Mouse (Mus musculus) urinary bladder, postnatal 4 days (tissue): Measurements from ENCODE around the gene Sept9.
"Not testable (repeated sequence)": the region's sequence is repeated elsewhere in the genome, so short reads cannot be mapped to it uniquely, and the experiment has no call there.

Experiments
- DNase-seq, 2 experiments: peaks; one replicate each; pipeline ENCODE4 v3.0.0; 2021 to 2022; ENCODE audit warnings: low spot score in 2 of 2

Gene Sept9

DNA sequence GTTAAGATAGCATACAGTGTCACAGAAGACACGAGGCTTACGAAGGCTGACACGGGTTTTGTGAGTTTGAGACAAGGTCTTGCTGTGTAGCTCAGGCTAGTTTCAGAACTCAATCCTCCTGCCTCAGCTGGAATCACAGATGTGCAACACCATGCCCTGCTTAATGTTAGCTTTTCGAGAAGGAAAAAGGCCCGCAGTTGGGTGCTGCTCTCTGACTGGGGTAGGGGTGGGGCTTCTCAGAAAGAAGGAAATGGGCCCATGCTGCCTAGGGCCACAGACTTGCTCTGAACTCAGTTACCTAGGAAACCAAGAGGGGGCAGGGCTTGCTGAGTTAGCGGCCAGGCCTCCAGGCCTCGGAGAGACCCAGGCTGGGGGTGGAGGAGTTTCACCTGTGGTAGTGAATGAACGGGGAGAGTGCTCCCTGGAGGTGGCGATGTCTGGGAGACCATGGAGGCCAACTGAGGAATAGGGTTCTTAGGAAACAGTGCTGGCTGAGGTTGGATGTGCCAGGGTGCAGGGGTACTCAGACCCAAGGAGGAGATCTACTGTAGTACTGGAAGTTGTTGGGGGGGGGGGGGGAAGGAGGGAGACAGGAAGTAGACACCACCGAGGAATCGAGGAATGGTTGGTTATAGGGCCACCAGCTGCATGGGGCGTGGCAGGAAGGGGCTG is 126.1 kb downstream of the Sept9 start:
- DNase-seq, result no peak

DNA sequence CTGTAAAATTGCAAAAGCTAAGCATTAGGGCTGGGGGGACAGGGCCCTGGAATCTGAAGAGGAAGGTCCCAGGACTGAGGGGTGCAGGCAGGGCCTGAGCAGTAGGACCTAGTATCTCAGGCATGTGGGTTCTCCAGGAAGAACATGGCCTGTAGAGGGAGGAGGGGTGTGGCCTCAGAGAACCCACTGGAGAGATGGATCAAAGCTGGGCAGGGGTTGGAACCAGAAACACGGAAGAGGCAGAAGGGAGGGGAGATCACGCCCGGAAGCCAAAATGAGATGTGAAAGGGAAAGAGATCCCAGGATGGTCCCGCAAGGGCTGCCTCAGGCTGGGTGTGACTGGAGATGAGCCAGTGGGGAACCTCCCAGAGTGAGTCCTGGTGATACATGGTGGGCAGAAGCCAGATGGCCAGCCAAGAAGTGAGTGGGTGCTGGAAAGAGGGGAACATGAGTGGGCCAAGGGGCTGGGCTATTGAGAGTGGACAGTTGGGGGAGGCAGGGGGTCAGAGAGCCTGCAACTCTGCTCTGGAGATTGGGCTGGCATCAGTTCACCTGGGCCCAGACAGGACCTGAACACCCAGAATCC is 126.8 kb downstream of the Sept9 start:
- DNase-seq, result no peak

DNA sequence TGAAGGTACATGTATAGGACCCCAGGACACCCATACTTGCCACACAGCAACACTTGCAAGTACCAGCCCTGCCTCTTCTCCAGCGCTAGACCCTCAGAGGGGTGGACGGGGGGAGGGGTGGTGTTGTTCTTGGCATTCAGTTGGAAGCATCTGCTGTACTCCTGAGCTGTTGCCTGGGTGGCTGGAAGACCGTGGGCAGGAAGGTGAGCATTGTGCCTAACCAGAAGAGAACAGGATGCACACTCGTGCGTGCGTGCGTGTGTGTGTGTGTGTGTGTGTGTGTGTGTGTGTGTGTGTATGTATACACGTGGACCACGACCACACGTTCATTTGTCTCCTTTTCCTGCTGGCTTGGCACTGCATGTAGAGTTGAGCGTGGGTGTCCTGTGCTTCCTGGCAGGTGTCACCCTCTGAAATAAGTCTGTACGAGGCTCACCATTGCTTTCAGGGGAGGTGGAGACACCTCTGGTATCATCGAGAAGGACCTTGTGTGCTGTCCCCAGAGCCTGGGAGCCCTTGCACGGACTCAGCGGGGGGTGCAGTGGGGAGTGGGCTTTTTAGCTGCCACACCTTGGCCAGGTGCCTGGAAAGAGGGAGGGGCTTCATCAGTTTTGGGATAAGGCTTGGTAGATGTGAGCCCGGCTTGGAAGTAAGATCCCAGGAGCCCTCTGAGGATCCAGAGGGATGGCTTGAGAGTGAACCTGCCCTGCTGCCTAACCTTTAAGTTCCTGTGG is 127.6 kb downstream of the Sept9 start:
- DNase-seq, result no peak

DNA sequence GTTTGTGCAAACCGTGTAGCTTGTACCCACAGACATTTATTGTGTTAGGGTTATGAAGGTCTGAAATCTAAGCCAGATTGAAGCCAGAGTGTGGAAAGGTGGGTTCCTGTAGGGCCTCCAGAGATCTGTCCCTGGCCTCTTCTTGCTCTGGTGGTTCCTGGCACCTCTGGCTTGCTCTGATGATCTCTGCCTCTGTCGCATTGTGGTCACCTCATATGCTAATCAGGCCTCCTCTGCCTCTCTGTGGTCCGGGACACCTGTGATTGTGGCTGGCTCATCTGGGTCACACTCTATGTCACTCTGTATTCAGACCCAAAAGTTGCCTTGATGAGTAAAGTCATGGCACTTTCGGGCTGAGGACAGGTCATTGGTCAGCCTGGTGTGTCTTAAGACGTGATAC is 128.2 kb downstream of the Sept9 start:
- no peak for DNase-seq

DNA sequence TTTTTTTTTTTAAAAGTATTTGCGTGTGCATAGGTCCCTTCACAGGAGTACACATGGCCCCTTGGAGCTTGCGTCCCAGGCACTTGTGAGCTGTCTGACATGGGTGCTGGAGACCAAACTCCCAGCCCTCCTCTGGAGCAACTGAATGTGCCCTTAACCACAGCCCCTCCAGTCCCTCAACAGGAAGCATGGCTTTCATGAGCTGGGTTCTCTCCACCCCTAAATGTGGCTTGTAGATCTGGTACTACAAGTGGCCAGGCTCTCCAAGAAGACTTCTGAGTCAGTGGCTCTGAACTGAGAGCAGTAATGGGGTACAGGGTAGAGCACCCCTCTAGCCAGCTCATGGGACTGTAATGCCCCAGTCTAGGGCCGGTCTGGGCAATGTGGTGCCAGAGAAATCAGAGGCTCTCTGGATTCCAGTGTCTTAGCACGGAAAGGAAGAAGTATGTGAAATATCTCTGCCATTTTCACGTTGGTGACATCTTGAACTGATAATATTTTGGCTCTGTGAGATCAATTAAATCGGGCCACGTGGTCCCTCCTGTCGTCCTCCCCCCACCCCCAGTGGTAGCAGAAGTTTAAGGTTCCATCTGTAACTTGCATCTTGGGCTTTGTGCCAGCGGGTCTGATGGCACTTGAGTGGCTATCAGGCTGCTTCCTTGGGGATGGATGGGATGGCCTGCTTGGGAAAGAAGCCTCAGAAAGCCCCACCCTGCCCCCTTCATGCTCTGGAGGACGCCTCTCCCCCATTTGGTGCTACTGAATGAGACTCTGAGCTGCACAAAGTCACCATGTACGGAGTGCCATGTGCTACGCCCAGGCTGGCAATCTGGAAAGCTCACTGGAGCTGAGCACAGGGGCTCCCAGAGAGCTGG is 130.9 kb downstream of the Sept9 start:
- no peak for DNase-seq

DNA sequence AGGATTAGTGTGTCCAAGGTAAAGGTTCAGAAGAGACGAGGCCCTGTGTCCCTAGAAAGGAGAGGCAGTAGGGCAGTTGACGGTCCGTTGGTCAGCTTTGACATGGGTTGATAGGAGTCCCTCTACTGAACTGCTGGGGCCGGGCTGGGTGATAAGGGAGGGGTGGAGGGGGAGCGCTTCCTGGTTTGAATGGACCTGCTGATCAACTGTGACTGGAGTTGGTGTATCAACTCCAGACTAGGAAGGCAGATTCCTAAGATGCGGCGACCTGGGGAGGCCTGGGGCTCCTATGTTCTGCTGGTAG is 131.4 kb downstream of the Sept9 start:
- no peak for DNase-seq

DNA sequence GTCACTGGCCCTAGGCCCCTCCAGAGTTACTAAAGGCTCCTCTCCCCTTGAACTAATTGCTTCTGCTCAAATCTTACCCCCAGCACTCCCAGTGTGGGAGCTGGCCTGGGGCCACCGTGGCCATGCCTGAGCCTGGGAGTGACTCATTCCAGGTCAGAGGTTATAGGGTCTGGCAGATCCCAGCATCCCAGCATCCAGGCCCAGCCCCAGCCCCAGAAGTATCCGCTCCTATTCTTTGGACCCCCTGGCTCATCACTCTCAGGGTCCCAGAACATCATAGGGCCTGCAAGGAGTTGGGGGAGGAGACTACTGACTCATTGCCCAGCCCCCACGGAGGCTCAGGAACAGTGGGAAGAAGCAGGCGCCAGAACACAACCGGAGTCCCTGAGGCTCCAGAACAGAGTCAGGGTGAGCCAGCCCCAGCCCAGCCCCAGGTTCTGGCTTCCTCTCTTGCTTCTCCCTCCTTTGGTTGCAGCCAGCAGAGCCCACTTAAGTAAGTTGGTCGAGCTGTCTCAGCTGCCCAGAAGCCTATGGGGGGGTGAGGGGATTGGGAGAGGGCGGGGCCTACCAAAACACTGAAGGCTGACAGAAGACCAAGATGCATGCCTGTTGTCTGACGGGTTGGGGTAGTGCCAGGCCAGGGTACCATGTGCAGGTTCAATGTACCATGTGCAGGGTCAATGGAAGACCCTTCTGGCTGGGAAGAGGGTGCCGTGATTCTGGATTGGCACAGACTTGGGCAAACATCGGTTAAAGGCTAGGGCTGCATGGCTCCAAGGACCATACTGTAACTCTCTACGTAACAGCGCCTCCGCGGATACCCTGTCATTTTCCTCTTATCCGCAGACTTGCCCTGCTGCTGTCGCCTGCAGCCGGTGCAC is 132.1 kb downstream of the Sept9 start:
- DNase-seq, result no peak

DNA sequence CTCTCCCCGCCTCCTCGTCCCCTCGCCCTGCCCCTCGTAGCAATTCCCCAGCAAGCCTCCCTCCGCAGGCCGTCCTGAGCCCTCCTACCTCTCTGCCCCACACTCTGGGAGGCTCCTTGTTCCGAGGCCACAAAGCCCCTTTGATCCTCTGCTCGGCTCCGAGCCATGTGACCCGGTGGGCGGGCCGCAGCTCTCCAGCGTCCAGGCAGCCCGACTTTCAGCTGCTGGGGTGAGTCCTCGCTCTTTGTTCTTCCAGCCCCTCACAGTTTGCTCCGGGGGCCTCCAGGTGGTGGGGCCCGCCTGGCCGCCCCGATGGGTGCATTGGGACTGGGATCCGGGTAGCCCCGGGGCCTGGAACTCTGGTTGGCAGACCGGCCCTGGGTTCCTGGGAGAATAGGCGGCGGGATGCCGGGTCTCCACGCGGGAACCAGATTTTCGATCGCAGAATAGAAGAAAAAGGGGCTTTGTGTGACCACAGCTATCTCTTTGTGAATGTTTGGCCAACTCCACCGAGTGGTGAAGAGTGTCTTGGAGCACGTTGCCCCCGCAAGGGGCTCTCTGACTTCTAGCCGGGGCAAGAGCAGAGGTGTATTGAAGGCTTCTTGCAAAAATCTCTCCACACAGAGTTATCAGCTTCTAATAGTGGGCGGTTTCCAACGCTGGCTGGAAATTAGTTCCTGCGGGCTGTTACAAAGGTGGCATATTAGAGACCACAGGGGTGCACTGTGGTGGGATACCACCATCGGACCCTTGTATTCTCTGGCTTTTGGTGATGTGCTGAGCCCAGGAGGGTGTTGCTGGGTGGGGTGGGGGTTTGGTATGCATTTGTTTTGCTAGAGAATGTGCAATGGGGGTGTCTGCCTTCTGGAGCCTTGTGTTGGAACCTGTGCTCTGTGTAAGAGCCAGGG is 133.0 kb downstream of the Sept9 start:
- DNase-seq, result peak; percentile 79 to 82

DNA sequence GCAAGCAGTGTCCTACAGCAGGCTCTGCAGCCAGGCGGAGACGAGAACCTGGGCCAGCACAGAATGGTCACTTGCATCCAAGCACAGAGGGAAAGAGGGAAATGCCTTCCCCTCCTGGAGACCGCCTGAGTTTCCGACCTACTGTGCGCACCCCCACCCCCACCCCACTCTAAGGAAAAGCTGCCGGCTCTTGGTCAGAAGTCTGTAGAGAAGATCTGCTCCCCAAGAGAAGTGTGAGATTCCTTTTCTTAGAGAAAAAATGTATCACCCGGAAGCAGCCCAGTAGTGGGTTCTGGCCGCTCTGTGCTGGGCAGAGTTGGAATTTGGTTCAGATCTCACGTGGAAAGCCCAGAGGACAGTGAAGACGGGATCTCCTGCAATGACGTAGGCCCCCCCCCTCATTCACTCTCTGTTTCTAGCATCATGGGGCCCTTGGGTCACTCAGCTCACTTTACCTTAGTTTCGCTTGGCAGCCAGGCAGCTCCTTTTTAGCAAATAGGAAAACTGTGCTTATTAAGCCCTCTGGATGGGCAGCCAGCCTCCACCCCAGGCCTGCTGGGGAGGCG is 133.8 kb downstream of the Sept9 start:
- no peak for DNase-seq

DNA sequence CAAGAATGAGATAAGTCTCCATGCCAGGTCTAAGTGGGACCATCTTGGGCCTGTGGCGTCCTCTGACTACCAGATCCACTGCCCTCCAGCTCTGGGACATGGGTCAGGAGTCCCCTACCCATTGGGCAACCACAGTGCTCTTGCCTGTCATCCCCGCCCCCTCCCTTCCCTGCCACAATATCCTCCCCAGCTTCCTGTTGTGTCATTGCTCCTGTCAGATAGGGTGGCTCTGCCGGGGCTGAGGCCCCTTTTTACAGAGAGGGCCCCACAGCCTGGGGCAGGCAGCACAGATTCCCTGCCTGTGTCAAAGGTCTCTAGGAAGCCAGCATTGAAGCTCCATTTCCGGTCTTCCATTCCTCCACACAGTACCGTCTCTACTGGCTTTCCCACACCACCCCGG is 134.6 kb downstream of the Sept9 start:
- DNase-seq, result no peak

DNA sequence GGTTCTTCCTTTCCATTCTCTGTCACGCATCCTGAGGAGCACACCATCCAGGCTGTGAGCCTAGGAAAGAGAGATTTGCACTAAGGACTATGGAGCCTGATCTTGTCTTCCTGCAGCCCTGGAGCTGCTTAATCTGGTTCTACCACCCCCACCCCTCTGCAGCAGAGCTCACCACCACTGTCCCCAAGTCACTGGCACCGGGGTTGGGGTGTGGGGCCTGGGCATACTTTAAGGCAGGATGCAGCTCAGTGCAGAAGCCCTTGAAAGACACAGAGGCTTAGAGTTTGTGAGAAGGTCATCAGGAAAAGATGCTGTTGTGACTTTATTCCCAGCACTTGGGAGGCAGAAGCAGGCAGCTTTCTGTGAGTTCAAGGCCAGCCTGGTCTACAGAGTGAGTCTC is 135.7 kb downstream of the Sept9 start:
- no peak for DNase-seq

DNA sequence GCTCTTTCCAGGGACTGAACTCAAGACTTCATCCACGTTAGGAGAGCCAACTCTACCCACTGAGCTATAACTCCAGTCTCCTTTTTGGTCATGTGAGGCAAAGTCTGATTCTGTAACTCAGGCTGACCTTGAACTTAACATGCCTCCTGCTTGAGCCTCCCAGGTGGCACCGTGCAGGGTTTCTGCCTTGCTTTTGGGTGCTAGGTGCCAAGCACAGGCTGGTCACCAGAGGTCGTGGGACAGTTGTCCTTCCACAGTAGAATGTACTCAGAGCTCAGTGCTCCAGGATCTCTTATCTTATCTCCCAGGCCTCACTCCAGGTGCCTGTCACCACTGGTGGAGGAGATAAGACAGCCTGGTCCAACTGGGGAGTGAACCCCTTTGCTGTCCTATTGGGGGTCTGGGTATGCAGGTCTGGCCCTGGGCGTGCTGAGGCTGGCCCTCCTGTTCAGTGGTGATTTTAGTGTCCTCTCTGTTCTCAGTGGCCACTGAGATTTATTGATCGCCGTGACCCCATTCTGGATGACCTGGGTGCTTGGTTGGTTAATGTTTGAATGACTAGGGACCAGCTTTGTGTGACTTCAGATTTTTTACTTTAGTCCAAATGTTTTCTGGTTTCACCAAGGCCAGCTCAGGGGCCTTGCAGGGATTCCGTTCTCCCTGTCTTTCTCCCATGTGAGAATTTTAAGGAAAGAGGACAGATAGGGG is 136.8 kb downstream of the Sept9 start:
- DNase-seq, result no peak

DNA sequence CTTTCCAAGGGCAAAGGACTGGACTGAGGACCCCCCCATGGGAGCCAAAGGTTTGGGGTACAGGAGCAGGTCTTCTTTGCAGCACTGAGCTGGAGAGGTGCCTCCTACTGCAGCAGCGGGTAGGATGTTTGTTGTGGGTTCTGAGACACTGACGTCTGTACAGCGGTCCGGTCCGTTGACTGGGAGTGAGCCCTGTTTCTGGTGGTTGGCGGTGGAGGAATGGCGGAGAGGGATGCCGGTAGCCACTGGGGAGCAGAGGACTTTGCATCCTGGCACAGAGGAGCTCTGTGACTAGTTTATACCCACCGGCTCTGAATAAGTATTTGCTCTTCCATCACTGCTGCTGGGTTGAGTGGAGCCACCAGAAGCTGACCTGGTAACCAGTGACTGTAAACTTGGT is 138.3 kb downstream of the Sept9 start:
- no peak for DNase-seq

DNA sequence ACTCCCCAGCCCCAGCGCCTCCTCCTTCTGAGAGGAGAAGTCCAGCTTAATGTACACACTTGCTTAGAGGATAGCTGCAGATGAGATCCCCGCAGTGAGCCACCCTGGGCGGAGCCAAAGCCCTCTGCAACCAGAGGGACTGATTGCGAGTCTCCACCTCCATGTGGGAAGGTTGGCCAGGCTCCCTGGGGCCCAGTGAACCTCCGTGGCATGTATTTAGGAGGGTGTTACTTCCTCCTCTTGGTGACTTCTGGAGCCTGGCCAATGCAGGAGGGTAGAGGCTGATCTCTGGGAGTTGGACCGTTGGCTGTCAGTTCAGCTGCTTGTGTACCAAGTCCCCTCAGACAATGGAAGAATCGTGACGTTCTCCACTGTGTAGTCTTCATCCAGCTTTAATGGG is 139.0 kb downstream of the Sept9 start:
- no peak for DNase-seq

DNA sequence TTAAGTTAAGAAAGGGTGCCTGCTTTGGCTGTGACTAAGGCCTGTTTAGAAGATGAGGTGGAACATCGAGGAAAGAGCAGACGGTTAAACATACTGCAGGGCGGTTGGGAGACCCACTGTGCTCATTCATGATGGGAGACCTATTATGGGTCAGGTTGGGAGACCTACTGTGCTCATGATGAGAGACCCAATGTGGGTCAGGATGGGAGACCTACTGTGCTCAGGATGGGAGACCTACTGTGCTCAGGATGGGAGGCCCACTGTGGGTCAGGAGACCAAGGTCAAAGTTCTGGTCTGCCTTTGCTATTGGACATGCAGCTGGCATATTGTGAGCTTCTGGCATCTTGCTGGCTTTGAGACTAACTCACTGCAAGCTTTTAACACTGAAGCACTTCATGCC is 139.6 kb downstream of the Sept9 start:
- no peak for DNase-seq

DNA sequence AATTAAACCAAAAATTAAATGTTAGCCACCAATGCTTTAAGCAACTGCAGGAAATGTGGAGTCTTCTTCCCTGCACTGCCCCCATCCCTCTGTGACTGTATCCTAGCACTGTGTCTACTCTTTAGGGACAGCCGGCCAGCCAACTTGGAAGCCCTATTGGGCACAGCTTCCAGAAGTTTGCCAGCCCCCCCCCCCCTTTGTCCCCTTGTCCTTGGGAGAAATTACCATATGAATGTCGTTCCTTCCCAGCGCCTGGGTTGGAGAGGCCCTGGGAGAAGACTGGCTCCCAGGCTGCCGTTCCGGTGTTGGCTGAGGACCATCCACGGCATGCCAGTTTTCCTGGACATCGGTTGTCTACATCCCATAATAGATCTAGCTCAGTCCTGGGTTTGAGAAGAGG is 141.8 kb downstream of the Sept9 start:
- DNase-seq, result no peak

DNA sequence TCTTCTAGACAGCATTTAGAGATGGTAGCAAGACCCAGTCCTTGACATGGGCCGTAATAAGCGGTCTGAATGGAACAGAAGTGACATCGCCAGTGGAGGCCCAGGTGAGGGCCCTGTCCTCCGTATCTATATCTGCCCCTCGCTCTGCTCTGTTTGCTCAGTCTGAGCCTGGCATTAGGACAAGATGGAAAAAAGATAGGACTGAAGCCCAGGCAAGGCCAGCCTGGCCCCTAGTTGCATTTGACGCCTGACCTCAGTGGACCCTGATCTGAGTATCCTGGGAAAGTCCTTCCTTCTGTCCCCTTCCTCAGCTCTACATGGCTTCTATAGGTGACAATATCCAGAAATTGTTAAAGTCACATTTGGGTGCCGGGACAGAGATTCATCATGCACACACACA is 142.6 kb downstream of the Sept9 start:
- no peak for DNase-seq

DNA sequence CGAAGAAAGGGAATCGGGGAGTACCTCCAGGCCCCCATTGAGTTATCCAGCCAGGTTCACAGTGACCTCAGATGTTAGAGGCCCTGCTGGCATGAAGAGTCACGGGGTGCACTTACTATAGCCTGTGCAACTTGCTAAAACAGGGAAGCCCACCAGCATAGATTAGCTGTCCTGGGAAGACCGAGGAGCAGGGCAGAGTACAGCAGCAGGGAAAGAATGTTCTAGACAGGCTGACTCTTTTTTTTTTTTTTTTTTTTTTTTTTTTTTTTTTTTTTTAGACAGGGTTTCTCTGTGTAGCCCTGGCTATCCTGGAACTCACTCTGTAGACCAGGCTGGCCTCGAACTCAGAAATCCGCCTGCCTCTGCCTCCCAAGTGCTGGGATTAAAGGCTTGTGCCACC is 143.0 kb downstream of the Sept9 start:
- not testable (repeated sequence) for DNase-seq

DNA sequence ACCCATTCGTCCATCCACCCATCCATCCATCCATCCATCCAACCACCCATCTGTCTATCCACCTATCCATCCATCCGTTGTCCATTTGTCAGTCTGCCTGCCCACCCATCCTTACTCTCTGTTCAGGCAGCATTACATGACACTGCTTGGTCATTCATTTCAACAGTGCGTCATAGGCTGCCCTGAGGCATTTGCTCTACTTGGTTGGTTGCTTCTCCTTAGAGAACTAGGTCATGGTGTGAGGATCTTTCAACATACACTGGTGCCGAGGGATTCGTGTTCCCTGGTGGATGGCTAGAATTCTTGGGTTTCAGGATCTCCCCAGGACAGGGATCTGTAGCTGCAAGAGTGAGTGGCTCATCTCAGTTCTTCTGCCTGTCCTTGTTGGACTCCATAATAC is 144.3 kb downstream of the Sept9 start:
- DNase-seq, result no peak
